Mouse (Mus musculus) ES-Bruce4 (cell line): ENCODE measurements at regions not wholly inside any gene's neighbourhood (a gene's known extent, or its start where the extent isn't known, plus 50 kb on each side); places are given as distances from the start of the nearest gene placed in this dataset.

ENCODE experiments used
- CTCF ChIP-seq: IDR thresholded peaks from one replicate; pipeline ENCODE4 v1.8.1; 2011; ENCODE audit warnings: low read depth, low read length
- EP300 ChIP-seq: IDR thresholded peaks from 2 replicates; pipeline ENCODE4 v1.6.1; 2011; ENCODE audit warnings: low read depth, low read length; ENCODE audit not compliant: insufficient read depth
- POLR2A ChIP-seq: IDR thresholded peaks from one replicate; pipeline ENCODE4 v1.8.1; 2011; ENCODE audit warnings: low read length; ENCODE audit not compliant: insufficient read depth

DNA sequence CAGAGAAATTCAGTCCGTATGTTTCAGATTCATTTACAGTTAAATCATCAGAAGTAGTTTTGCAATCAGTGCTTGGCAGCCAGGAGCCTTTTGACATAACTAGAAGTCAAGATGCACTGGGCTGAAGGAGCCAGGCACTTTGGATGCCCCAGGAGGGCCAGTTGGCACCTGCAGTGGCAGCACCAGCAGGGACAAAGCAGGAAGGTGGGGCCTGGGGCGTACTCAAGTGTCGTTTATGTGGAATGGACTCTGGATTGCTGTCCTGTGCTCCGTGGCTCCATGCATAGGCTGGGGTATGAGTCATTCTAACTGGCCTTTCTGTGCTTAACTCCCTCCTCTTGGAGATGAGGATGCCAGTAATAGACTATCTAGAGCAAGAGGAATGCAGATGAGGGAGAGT is 186.2 kb upstream of the Klf4 start:
- TF ChIP-seq EP300 = no peak
- TF ChIP-seq CTCF = no peak
- TF ChIP-seq POLR2A = no peak
